Mouse (Mus musculus): Measurements from ENCODE around the gene Ms4a15. TPM values are rescaled to one million over a fixed set of nuclear protein-coding genes. Genes with fewer than 3 reads are reported as not detected.

The Ms4a15 gene
- total RNA-seq, 2 experiments from 2014 or later, result not detected

Other genes with a start within 250 kb of the Ms4a15 start
- gene Cd6, start 163.2 kb downstream of the Ms4a15 start, total RNA-seq (2021), result 1 to 10 TPM; 1.9 to 3.3 TPM
- 1 to 10 TPM; 1.9 to 2.0 TPM for gene Slc15a3, start 153.5 kb downstream of the Ms4a15 start, total RNA-seq (2021)
- 100 to 1,000 TPM; 307 to 334 TPM for gene Tmem132a, start 123.3 kb downstream of the Ms4a15 start, total RNA-seq (2021)
- gene Tmem109, start 111.2 kb downstream of the Ms4a15 start, total RNA-seq (2021), result 10 to 100 TPM; 47.7 to 50.3 TPM
- gene Prpf19, start 98.0 kb downstream of the Ms4a15 start, total RNA-seq (2021), result 100 to 1,000 TPM; 190 to 213 TPM
- gene Zp1, start 72.6 kb downstream of the Ms4a15 start, total RNA-seq (2021), result not detected
- gene Ptgdr2, start 56.1 kb downstream of the Ms4a15 start, total RNA-seq (2021), result under 1 TPM; 0.23 to 0.34 TPM
- 1 to 10 TPM; 7.0 to 8.7 TPM for gene Ccdc86, start 44.0 kb downstream of the Ms4a15 start, total RNA-seq (2021)
- gene Ms4a10, start 18.6 kb downstream of the Ms4a15 start, total RNA-seq (2021), result not detected
- not detected for gene Ms4a18, start 24.8 kb upstream of the Ms4a15 start, total RNA-seq (2021)
- not detected for gene Ms4a8a, start 87.9 kb upstream of the Ms4a15 start, total RNA-seq (2021)
- not detected for gene 1700017D01Rik, start 137.6 kb upstream of the Ms4a15 start, total RNA-seq (2021)
- gene 1700025F22Rik, start 172.1 kb upstream of the Ms4a15 start, total RNA-seq (2021), result not detected
- not detected for gene Ms4a13, start 203.5 kb upstream of the Ms4a15 start, total RNA-seq (2021)
- not detected for gene Ms4a12, start 239.2 kb upstream of the Ms4a15 start, total RNA-seq (2021)